Mouse (Mus musculus): Measurements from ENCODE around the gene Kbtbd12. TPM values are rescaled to one million over a fixed set of nuclear protein-coding genes. Genes with fewer than 3 reads are reported as not detected.

Kbtbd12 gene
- polyA plus RNA-seq, 1 experiment from 2014 or later, result 0.28 TPM

DNA sequence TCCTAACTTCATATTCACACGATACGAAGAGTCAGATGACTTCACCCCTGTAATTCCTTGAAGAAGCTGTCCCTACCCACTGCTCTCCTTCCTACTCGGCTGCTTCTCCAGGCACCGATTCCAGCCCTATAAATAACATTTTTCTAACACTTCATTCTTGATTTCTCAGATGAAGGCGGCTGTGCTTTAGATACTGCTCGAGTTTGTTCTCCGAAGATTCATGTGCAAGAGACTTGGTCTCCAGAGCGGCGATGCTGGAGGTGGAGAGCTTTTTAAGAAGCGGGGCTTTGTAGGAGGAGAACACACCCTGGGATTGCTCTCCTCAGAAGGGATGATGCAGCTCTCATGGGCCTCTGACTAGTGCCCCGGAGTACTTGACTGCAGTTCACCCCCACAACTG is 61.3 kb downstream of the Kbtbd12 start:
- no peaks in the 10 kb centered on the region for H3K36me3 ChIP-seq (ENCODE audit: control insufficient read depth, insufficient read depth, low read length)
- H3K27ac ChIP-seq (replicated peaks), result no peak overlapping the region
- H3K4me1 ChIP-seq (replicated peaks; ENCODE audit: control insufficient read depth, insufficient read depth), result no peaks in the 10 kb centered on the region
- no peak overlapping the region for H3K4me2 ChIP-seq (replicated peaks; ENCODE audit: low read depth)
- no peak overlapping the region for H3K4me3 ChIP-seq (ENCODE audit: low read depth, low read length)
- DNase-seq (ENCODE audit: low spot score) (no peak), ATAC-seq (ENCODE audit: low FRiP score, low TSS enrichment) (no peak)
- H3K27me3 ChIP-seq (ENCODE audit: control insufficient read depth, insufficient read depth, low read length), result no peaks in the 10 kb centered on the region
- no peaks in the 10 kb centered on the region for H3K9me3 ChIP-seq (ENCODE audit: control insufficient read depth, low read length)
- TF ChIP-seq EP300 (optimal IDR thresholded peaks at IDR 0.05) (no peak), CTCF (IDR thresholded peaks at IDR 0.05; ENCODE audit: low read depth) (no peak)
- WGBS, result 88% methylated on average over 11 of the region's 11 CpGs
- H3K9ac ChIP-seq (ENCODE audit: low read length), result no peak overlapping the region

DNA sequence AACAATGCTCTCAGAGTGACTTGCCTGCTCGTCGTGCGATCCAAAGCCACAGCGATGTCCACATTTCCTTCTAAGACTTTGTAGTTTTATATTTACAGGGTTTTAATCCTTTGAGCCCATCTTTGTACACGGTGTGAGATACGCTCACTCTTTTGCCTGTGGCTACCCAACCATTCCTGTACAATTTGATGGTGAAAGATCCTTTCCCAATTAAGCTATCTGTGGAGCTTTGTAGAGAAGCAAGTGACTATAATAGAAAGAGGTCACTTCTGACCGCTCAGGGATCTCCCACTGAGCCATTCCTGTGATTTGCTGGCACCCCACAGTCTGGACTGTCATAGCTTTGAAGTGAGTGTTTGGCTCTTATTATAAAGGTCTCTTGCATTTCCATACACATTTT is 71.1 kb downstream of the Kbtbd12 start:
- Histone ChIP-seq H3K9ac (ENCODE audit: low read length) (no peak overlapping the region), H3K27me3 (ENCODE audit: control insufficient read depth, insufficient read depth, low read length) (no peaks in the 10 kb centered on the region), H3K4me2 (replicated peaks; ENCODE audit: low read depth) (no peak overlapping the region), H3K36me3 (ENCODE audit: control insufficient read depth, insufficient read depth, low read length) (no peaks in the 10 kb centered on the region), H3K4me1 (replicated peaks; ENCODE audit: control insufficient read depth, insufficient read depth) (no peaks in the 10 kb centered on the region), H3K9me3 (ENCODE audit: control insufficient read depth, low read length) (no peaks in the 10 kb centered on the region), H3K4me3 (ENCODE audit: low read depth, low read length) (no peak overlapping the region), H3K27ac (replicated peaks) (no peak overlapping the region)
- WGBS, result 38% methylated on average over 7 of the region's 7 CpGs
- no peak for DNase-seq (ENCODE audit: low spot score)
- TF ChIP-seq CTCF (IDR thresholded peaks at IDR 0.05; ENCODE audit: low read depth) (no peak), EP300 (optimal IDR thresholded peaks at IDR 0.05) (no peak)
- no peak for ATAC-seq (ENCODE audit: low FRiP score, low TSS enrichment)

DNA sequence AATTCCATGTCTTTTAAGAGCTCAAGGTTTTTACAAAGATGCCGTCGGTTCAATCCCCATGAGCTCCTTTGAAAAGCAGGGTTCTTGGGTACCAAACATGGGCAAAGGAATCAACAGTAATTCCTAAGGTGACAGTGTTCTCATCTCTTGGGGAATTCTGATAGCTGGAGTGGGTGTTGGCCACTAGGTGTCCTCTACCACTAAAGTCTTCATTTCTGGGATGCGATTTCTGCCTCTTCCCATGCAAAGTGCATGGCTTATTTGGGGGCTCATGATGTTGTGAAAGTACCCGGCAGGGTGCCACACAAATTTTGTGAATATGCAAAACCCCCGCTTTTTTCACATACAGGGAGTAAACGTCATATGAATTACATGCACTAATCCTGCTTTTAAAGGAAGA is 72.7 kb downstream of the Kbtbd12 start:
- Histone ChIP-seq H3K4me3 (ENCODE audit: low read depth, low read length) (no peak overlapping the region), H3K9ac (ENCODE audit: low read length) (no peak overlapping the region), H3K27ac (replicated peaks) (no peak overlapping the region), H3K27me3 (ENCODE audit: control insufficient read depth, insufficient read depth, low read length) (no peaks in the 10 kb centered on the region), H3K4me1 (replicated peaks; ENCODE audit: control insufficient read depth, insufficient read depth) (no peaks in the 10 kb centered on the region), H3K9me3 (ENCODE audit: control insufficient read depth, low read length) (no peaks in the 10 kb centered on the region), H3K4me2 (replicated peaks; ENCODE audit: low read depth) (no peak overlapping the region), H3K36me3 (ENCODE audit: control insufficient read depth, insufficient read depth, low read length) (no peaks in the 10 kb centered on the region)
- WGBS, result 46% methylated on average over 6 of the region's 6 CpGs
- peak; percentile 71 for TF ChIP-seq CTCF (IDR thresholded peaks at IDR 0.05; ENCODE audit: low read depth)
- TF ChIP-seq EP300 (optimal IDR thresholded peaks at IDR 0.05), result no peak
- no peak for ATAC-seq (ENCODE audit: low FRiP score, low TSS enrichment)
- no peak for DNase-seq (ENCODE audit: low spot score)

DNA sequence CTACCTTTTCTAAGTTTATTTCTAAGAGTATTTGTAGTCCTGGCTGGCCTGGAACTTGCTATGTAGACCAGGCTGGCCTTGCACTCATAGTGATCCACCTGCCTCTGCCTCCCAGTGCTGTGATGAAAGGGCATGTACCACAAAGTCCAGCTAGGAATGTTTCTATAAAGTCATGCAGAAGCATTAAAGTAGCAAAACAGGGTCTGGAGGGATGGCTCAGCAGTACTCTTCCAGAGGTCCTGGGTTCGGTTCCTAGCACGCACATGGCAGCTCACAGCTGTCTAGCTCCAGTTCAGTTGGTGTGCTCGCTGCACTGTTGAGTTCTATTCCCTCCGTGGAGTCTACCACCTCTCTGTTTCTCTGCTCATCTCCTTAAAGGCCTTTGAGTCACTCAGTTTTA is 77.6 kb downstream of the Kbtbd12 start:
- no peak overlapping the region for H3K4me3 ChIP-seq (ENCODE audit: low read depth, low read length)
- H3K27ac ChIP-seq (replicated peaks), result no peak overlapping the region
- WGBS, result 95% methylated on average over 4 of the region's 4 CpGs
- H3K4me1 ChIP-seq (replicated peaks; ENCODE audit: control insufficient read depth, insufficient read depth), result no peaks in the 10 kb centered on the region
- no peak for TF ChIP-seq EP300 (optimal IDR thresholded peaks at IDR 0.05)
- TF ChIP-seq CTCF (IDR thresholded peaks at IDR 0.05; ENCODE audit: low read depth), result no peak
- no peaks in the 10 kb centered on the region for H3K36me3 ChIP-seq (ENCODE audit: control insufficient read depth, insufficient read depth, low read length)
- no peak overlapping the region for H3K9ac ChIP-seq (ENCODE audit: low read length)
- no peak for DNase-seq (ENCODE audit: low spot score)
- H3K4me2 ChIP-seq (replicated peaks; ENCODE audit: low read depth), result no peak overlapping the region
- no peaks in the 10 kb centered on the region for H3K9me3 ChIP-seq (ENCODE audit: control insufficient read depth, low read length)
- H3K27me3 ChIP-seq (ENCODE audit: control insufficient read depth, insufficient read depth, low read length), result no peaks in the 10 kb centered on the region
- no peak for ATAC-seq (ENCODE audit: low FRiP score, low TSS enrichment)

DNA sequence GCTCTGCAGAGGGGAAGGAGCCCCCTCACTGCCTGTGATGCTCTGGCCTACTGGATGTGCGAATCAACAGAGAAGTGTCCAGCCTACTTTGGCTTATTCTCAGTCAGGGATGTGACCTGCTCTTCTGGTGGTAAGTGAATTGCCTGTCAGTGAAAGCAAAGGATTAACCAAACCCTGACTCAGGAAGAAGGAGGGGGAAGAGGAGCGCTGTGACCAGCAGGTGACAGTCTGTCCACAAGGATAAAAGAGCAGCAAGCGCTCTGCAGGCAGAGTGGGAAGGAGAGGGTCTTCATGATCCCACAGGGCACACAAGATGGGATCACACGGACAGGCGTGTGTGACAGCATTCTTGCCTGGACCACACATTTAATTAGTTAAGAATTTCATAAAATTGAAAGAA is 78.1 kb downstream of the Kbtbd12 start:
- no peaks in the 10 kb centered on the region for H3K9me3 ChIP-seq (ENCODE audit: control insufficient read depth, low read length)
- no peak for ATAC-seq (ENCODE audit: low FRiP score, low TSS enrichment)
- no peak overlapping the region for H3K4me2 ChIP-seq (replicated peaks; ENCODE audit: low read depth)
- no peaks in the 10 kb centered on the region for H3K4me1 ChIP-seq (replicated peaks; ENCODE audit: control insufficient read depth, insufficient read depth)
- no peaks in the 10 kb centered on the region for H3K36me3 ChIP-seq (ENCODE audit: control insufficient read depth, insufficient read depth, low read length)
- no peak for TF ChIP-seq EP300 (optimal IDR thresholded peaks at IDR 0.05)
- TF ChIP-seq CTCF (IDR thresholded peaks at IDR 0.05; ENCODE audit: low read depth), result peak; percentile 69
- H3K27me3 ChIP-seq (ENCODE audit: control insufficient read depth, insufficient read depth, low read length), result no peaks in the 10 kb centered on the region
- no peak for DNase-seq (ENCODE audit: low spot score)
- H3K4me3 ChIP-seq (ENCODE audit: low read depth, low read length), result no peak overlapping the region
- H3K27ac ChIP-seq (replicated peaks), result no peak overlapping the region
- 56% methylated on average over 5 of the region's 5 CpGs for WGBS
- H3K9ac ChIP-seq (ENCODE audit: low read length), result no peak overlapping the region

DNA sequence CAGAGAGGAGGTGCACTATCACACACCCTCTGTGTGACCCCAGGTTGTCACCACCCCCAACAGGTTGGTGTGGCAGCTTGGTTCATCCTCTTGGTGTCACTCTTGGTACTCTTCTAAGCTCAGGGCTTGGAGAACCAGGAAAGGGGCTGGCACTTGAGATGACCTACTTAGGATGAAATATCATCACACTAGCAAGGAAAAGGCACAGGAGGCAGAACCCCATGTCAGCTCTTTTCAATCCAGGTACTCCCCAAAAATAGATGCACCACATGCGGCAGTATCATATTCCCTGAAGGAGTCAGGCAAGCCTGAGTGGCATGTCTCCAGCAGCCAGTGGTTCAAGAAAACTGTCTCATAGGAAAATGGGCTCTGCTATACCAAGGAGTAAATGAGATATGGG is 79.7 kb downstream of the Kbtbd12 start:
- H3K9ac ChIP-seq (ENCODE audit: low read length), result no peak overlapping the region
- no peak for DNase-seq (ENCODE audit: low spot score)
- no peaks in the 10 kb centered on the region for H3K27me3 ChIP-seq (ENCODE audit: control insufficient read depth, insufficient read depth, low read length)
- H3K4me1 ChIP-seq (replicated peaks; ENCODE audit: control insufficient read depth, insufficient read depth), result no peaks in the 10 kb centered on the region
- H3K4me2 ChIP-seq (replicated peaks; ENCODE audit: low read depth), result no peak overlapping the region
- WGBS, result 70% methylated on average over 1 of the region's 1 CpGs
- ATAC-seq (ENCODE audit: low FRiP score, low TSS enrichment), result no peak
- H3K9me3 ChIP-seq (ENCODE audit: control insufficient read depth, low read length), result no peaks in the 10 kb centered on the region
- TF ChIP-seq CTCF (IDR thresholded peaks at IDR 0.05; ENCODE audit: low read depth) (peak; percentile 57), EP300 (optimal IDR thresholded peaks at IDR 0.05) (no peak)
- no peak overlapping the region for H3K27ac ChIP-seq (replicated peaks)
- H3K36me3 ChIP-seq (ENCODE audit: control insufficient read depth, insufficient read depth, low read length), result no peaks in the 10 kb centered on the region
- H3K4me3 ChIP-seq (ENCODE audit: low read depth, low read length), result no peak overlapping the region
